Mouse (Mus musculus) embryonic fibroblast, embryonic 13.5 days (primary cell): Measurements from ENCODE around the gene Vmn1r34. TPM values are rescaled to one million over a fixed set of nuclear protein-coding genes. Genes with fewer than 3 reads are reported as not detected.
"Not testable (repeated sequence)": the region's sequence is repeated elsewhere in the genome, so short reads cannot be mapped to it uniquely, and the experiment has no call there.

Experiments
- H3K27ac ChIP-seq: 2 replicates; pipeline ENCODE4 v1.5.1; 2012; ENCODE audit warnings: low read length, control low read depth, inconsistent platforms; ENCODE audit not compliant: insufficient read depth
- H3K4me1 ChIP-seq: 2 replicates; pipeline ENCODE4 v1.6.1; 2011; ENCODE audit warnings: low read length; ENCODE audit not compliant: control insufficient read depth, insufficient read depth
- H3K4me3 ChIP-seq: 2 replicates; pipeline ENCODE4 v1.5.1; 2011; ENCODE audit warnings: mild to moderate bottlenecking, control low read depth, low read length; ENCODE audit not compliant: insufficient read depth
- CTCF ChIP-seq: IDR thresholded peaks from 2 replicates; pipeline ENCODE4 v1.5.1; 2011; ENCODE audit warnings: mild to moderate bottlenecking, control low read depth, low read length, moderate library complexity, borderline replicate concordance; ENCODE audit not compliant: insufficient read depth
- POLR2A ChIP-seq: IDR thresholded peaks from 2 replicates; pipeline ENCODE4 v1.6.1; 2011; ENCODE audit warnings: low read depth, mild to moderate bottlenecking, control low read depth, low read length, moderate library complexity
- polyA plus RNA-seq: library from polyadenylated mRNA; stranded (reverse); fragments of >200 nt; gene quantifications from 2 replicates; pipeline ENCODE4 v1.2.4, GENCODE M21; 2011; ENCODE audit warnings: low read depth; ENCODE audit not compliant: missing spikeins, insufficient read length

Vmn1r34 gene
- polyA plus RNA-seq, result not detected in 2 replicates

GRCm38 (mm10) chr6:66643779-66644178, at the start of gene Vmn1r34:
Vmn1r34 (minus strand) TSS chr6:66643879.
- Histone ChIP-seq H3K27ac (no peak within 1 kb of the TSS), H3K4me1 (no peaks in the 10 kb centered on the region), H3K4me3 (no peak within 1 kb of the TSS)
- TF ChIP-seq CTCF, result no peak
- no peak for TF ChIP-seq POLR2A

- Histone ChIP-seq H3K4me1 (no peaks in the 10 kb centered on the region), H3K4me3 (no peak within 1 kb of the TSS), H3K27ac (no peak within 1 kb of the TSS)
- no peak for TF ChIP-seq CTCF
- no peak for TF ChIP-seq POLR2A
Measured at GRCm38 (mm10) chr6:66685806-66686205, 42.1 kb upstream of the Vmn1r34 start, which contains the start of gene Vmn1r35. Vmn1r35 (minus strand) TSS chr6:66685906.

- H3K4me3 ChIP-seq, H3K4me1 ChIP-seq, H3K27ac ChIP-seq: not testable (repeated sequence)
Measured at GRCm38 (mm10) chr6:66618182-66618581, 25.5 kb downstream of the Vmn1r34 start, which contains the start of gene Vmn1r33. Vmn1r33 (minus strand) TSS chr6:66618282.

- Histone ChIP-seq H3K4me3 (no peak overlapping the region), H3K4me1 (no peaks in the 10 kb centered on the region), H3K27ac (no peak overlapping the region)
- TF ChIP-seq POLR2A (no peak), CTCF (no peak)
Measured at GRCm38 (mm10) chr6:66595804-66596203, 47.9 kb downstream of the Vmn1r34 start.

Other genes starting within 250 kb of the Vmn1r34 start
- gene Mad2l1, start 108.5 kb downstream of the Vmn1r34 start, polyA plus RNA-seq, result 57.7 and 62.6 TPM in 2 replicates
- not detected in 2 replicates for gene Vmn1r32, start 83.8 kb downstream of the Vmn1r34 start, polyA plus RNA-seq
- gene Vmn1r33, start 25.6 kb downstream of the Vmn1r34 start, polyA plus RNA-seq, result not detected in 2 replicates
- gene Vmn1r35, start 42.0 kb upstream of the Vmn1r34 start, polyA plus RNA-seq, result not detected in 2 replicates
- gene Vmn1r36, start 75.3 kb upstream of the Vmn1r34 start, polyA plus RNA-seq, result not detected in 2 replicates
- not detected in 2 replicates for gene Vmn1r37, start 85.5 kb upstream of the Vmn1r34 start, polyA plus RNA-seq
- not detected in 2 replicates for gene Vmn1r38, start 138.7 kb upstream of the Vmn1r34 start, polyA plus RNA-seq
- gene Vmn1r39, start 166.7 kb upstream of the Vmn1r34 start, polyA plus RNA-seq, result not detected in 2 replicates